Mouse (Mus musculus): ENCODE results near the gene Mef2c.

DNA sequence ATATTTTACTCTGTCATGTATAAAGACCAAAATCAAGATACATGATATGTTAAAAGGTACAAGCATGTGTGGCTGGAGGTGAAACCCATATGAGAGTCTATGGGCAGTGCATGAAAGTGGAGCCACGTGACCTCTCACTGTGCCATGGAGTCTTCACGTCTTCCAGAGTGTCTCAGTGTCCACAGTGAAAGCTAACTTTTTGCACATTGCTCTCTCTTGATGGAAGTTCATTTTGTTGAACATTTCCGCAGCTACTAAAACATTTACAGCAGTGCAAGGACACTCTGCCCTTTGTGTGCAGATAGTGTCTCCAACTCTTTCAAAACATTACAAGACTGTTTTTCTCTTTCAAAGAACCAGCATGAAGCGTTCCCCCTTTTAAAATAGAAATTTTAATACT lies 123.6 kb downstream of the Mef2c start:
- no peak for TF ChIP-seq POLR2A (IDR thresholded peaks at IDR 0.05; ENCODE audit: borderline replicate concordance, extremely low read depth, low read depth, low read length)
- TF ChIP-seq CTCF (IDR thresholded peaks at IDR 0.05; ENCODE audit: insufficient read depth, low read length) = no peak
